Mouse (Mus musculus) megakaryocyte-erythroid progenitor cell, adult 5 weeks (primary cell): Measurements from ENCODE around the gene Sh3gl1. TPM values are rescaled to one million over a fixed set of nuclear protein-coding genes. Genes with fewer than 3 reads are reported as not detected.

ENCODE experiments used
- polyA plus RNA-seq: library from polyadenylated mRNA; stranded (reverse); fragments of >175 nt; gene quantifications from 2 replicates; pipeline ENCODE4 v1.2.3, GENCODE M21; 2012

Sh3gl1 gene
- 88.5 and 88.9 TPM in 2 replicates for polyA plus RNA-seq

DNA sequence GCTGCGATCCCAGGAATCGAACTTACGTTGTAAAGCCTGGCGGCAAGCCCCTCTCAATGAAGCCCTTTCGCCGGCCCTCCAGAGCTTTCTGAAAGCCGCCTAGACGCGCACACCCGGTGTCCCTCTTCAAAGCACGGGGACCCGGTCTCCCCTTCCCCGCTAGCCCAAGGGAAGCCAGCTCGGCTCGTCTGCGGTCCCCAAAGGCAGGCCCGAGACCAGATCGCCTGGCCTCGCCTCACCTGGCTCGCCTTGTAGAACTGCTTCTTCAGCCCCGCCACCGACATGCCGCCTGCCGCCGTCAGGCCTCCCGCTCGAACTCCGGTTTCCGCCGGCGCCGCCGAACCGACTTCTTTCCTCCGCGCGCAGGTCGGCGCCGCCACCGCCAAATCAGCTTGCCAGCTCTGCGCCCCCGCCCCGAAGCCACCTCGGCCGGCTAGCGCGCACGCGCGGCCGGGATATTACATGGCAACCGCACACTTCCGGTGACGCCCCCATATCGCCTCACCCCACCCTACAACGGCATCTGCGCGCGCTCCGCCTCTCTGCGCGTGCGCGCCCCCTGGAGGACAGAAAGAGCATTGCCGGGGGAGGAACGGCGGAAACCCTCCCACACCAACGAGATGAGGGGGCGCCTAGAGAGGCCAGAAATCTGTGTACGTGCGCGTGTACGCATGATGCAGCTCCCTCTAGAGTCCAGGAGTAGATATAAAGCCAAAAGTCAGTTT lies at the start of gene Sh3gl1:
Gene Sh3gl1 (minus strand): TSS at position 460 of the 725 bp plus-strand sequence.

DNA sequence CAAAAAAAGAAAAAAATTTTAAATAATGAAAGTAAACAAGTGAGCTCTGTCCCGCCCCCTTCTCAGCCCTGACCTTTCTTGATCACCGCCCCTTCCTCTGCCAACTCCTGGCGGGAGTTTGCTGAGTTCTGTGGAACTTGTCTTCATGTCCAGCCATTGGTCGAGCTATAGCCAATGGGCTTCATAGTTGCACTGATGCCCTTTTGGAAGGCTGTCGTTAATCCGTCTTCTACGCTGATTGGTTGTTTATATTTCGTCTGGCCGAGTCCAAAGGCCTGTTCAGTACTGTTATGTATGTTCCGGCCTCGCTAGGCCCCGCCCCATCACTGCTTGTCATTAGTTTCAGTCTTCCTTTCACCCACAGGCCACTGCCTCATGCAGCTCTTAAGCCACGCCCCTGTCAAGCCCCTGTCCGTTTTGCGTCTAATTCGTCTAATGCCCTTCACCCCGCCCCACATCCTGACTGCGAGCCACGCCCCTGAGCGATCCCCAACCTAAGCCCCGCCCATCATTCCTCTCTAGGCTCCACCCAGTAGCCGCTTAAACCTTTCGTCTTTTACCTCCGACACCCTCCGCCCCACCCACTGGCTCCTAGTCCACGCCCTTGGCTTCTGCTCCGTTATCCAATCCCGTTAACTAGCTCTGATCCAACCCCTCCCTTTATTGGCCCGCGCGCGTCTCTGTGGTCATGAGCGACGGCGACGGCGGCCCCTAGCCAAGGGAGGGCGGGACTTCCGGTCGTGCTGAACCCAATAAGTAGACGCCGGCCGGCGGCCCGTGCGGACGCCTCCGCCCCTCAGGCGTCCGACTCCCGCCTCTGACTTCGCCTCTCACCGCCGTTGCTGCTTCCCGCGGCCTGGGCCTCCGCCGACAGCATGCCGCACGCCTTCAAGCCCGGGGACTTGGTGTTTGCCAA lies 42.7 kb upstream of the Sh3gl1 start, which contains the start of gene Hdgfl2:
Gene Hdgfl2 (plus strand): TSS at position 755 of the 916 bp plus-strand sequence.

DNA sequence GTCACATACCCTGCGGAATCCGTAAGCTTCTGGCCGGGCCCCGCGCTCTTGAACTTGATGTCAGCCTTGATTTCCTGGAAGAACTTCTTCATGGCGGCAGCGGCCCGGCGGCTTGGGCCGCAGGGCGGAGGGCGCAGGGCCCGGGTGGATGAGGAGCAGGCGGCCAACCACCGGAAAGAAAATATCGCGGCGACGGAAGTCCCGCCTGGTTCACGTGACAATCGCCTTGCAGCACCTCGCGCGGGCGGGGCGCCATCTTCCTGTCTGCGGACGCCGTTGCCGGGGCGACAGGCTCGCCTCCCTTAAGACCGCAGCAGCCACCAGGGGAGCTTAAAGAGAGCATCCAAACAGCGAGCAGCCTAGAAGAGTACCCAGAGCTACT lies 38.4 kb upstream of the Sh3gl1 start, which contains the start of gene Ubxn6:
Gene Ubxn6 (minus strand): TSS at position 202 of the 382 bp plus-strand sequence.

DNA sequence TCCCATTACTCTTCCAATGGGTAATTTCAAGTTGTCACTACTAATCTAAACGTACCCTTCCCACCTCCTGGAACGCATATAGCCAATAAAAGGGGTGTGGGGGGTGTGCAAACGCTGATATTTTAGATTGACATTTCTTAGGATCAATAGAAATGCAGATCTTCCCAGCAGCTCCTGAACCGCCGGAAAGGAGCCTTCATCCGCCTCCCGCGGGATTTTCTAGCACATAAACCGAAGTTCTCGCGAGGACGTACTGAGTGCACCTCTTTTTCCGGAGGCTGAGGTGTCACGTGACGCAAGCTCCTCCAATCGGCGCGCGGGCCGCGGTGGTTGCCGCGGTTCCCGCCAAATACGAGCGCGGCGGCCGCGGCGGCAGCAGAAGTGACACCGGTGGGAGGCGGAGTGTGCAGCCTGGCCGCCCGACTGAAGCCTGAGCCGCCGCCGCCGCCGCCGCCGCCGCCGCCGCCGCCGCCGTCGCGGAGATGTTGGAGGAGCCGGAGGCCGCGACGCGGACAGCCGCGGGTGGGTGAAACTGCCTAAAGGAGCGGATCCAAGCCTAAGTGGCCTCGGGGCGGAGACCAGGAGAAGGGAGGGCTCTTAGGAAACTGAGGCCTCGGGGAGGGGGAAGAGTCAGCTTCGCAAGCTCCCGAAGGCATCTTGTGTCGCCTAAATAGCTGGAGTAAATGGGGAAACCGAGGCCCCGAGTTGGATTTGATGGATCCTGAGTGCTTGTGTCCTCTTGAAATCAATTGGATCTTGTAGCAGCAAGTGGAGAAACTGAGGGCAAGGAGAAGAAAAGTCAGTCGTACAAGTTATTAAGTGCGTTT lies 3.8 kb upstream of the Sh3gl1 start, which contains the start of gene Chaf1a:
Gene Chaf1a (plus strand): TSS at position 410 of the 827 bp plus-strand sequence.

DNA sequence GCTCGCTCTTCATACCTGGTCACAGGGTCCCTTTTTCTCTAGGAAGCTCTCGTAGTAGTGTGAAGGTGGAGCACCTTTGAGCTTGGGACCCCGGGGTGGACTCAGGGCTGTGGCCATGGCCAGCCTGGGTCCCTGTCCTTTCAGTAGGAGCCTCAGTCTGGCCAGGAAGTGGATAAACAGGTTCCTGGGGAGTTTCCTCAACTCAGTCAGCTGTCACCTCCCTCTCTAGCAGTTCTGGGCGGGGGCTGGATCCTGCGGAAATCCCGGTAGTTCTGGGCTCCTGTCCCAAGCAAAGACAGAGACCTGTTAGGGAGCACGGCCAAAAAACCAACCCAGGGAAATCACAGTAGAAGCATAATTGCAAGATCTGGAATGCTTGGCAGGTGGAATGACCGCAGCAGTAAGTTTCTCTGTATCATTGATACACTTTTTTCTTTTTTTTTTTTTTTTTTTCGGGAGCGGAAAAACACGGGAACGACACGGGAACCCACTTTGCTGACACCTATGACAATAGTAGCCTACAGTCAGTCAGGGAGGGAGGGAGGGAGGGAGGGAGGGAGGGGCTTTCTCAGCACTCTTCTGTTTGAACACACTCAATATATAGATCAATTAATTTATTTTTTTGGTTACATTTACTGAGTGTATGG lies 30.9 kb downstream of the Sh3gl1 start, which contains the start of the genes Stap2 and Mpnd:
Gene Stap2 (minus strand): TSS at position 170 of the 647 bp plus-strand sequence.
Gene Mpnd (plus strand): TSS at position 297 of the 647 bp plus-strand sequence.

DNA sequence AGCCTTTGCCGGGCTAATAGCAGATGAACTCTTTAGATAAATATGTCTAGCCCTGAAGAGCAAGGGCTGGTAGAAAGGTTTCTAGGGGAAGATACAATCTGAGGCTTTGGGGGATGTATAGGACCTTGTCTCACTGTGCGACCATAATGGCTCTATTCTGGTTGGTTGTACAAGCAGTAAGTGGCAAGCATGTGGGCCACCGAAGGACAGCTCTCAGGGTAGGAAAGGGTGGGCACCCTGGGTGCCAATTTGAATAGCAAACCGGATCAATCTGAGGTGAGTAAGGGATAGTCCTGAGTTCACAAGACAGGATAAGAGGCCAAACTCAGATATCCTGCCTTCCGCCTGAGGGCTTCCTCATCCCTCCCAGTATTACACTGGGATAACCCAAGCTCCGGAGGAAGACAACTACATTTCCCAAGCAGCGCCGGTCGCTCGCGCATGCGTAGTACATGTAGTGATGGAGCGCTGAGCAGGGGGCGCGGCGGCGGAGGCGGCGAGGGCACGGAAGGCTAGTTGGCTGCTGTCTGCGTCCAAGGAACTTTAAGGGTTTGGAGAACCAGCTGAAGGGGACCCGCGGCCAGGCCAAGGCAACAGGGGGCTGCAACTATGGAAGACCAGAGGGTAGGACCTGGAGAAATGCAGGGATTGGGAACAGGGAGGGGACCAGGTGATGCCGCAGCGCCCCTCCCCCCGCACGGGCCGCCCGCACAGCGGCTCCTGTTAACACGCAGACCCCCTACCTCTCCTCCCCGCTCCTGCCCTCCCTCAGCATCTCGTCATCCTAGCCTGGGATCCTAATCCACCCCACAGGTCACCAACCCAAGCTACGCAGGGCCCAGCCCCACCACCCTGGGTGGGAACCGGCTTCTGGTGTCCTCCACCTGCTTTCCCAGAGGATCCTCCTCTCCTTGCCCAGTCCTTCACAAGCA lies 50.1 kb downstream of the Sh3gl1 start, which contains the start of gene Fsd1:
Gene Fsd1 (plus strand): TSS at position 480 of the 932 bp plus-strand sequence.

DNA sequence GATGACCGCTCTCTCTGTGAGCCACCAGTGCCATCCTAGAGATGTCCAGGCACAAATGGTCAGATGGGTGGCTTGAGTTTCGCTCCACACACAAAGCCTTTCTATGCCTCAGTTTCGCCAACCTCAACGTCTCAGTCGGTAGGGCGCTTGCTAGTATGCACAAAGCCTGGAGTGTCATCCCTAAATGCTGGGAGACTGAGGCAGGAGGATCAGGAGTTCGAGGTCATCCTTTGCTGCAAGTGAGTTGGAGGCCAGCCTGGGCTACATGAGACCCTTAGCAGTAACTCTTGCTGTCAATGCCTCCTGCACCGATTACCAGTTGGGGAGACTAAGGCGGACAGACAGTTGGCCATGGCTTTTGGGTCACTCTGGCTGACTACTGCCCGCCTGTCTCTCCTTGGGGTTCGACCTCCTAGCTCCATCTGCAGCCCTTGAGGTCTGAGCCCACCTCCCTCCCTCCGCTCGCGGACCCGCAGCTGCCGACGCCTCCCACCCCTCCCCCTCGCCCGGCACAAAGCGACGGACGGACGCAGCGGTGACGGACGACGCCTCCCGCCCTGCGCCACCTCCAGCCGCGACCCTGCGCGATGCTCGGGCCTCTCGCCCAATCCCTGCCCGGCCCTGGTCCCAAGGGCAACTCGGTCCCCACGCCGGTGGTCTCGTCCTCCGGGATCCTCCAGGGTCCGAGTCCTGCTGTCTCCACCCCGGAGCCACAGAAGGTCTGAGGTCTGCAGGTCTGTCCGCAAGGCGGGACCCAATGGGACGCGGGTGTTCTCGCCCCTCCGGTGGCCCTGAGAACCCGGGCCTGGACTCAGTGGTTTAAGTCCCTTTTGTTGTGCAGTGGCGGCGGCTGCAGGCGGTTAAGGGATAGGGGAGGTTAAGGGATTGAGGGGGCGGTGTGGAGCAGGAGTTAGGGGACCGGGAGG lies 66.2 kb downstream of the Sh3gl1 start, which contains the start of gene Shd:
Gene Shd (plus strand): TSS at position 502 of the 926 bp plus-strand sequence.

Other genes starting within 250 kb of the Sh3gl1 start
- 0.62 and 0.73 TPM in 2 replicates for gene Zfp119a, start 157.7 kb downstream of the Sh3gl1 start, polyA plus RNA-seq
- 2.9 and 3.5 TPM in 2 replicates for gene Zfp959, start 144.5 kb downstream of the Sh3gl1 start, polyA plus RNA-seq
- gene Zfp119b, start 87.1 kb downstream of the Sh3gl1 start, polyA plus RNA-seq = 0.31 and 0.32 TPM in 2 replicates
- gene Ebi3, start 84.0 kb downstream of the Sh3gl1 start, polyA plus RNA-seq = 52.3 and 76.6 TPM in 2 replicates
- gene Yju2, start 77.5 kb downstream of the Sh3gl1 start, polyA plus RNA-seq = 33.2 and 44.4 TPM in 2 replicates
- gene Shd, start 66.2 kb downstream of the Sh3gl1 start, polyA plus RNA-seq = 2.6 and 6.5 TPM in 2 replicates
- 0.13 TPM in 1 of 2 replicates, not detected in the other for gene Fsd1, start 50.1 kb downstream of the Sh3gl1 start, polyA plus RNA-seq
- 0.18 and 0.47 TPM in 2 replicates for gene Stap2, start 31.1 kb downstream of the Sh3gl1 start, polyA plus RNA-seq
- gene Mpnd, start 30.9 kb downstream of the Sh3gl1 start, polyA plus RNA-seq = 73.3 and 76.8 TPM in 2 replicates
- 52.5 and 116 TPM in 2 replicates for gene Chaf1a, start 3.8 kb upstream of the Sh3gl1 start, polyA plus RNA-seq
- gene Ubxn6, start 38.4 kb upstream of the Sh3gl1 start, polyA plus RNA-seq = 44.5 and 52.3 TPM in 2 replicates
- gene Hdgfl2, start 43.0 kb upstream of the Sh3gl1 start, polyA plus RNA-seq = 200 and 292 TPM in 2 replicates
- gene Plin4, start 73.2 kb upstream of the Sh3gl1 start, polyA plus RNA-seq = 0.02 TPM in 1 of 2 replicates, not detected in the other
- gene Plin5, start 81.0 kb upstream of the Sh3gl1 start, polyA plus RNA-seq = not detected in 2 replicates
- 42.7 and 91.2 TPM in 2 replicates for gene Lrg1, start 85.4 kb upstream of the Sh3gl1 start, polyA plus RNA-seq
- 14.5 and 22.4 TPM in 2 replicates for gene Sema6b, start 103.7 kb upstream of the Sh3gl1 start, polyA plus RNA-seq
- 0.96 and 1.1 TPM in 2 replicates for gene Tnfaip8l1, start 125.8 kb upstream of the Sh3gl1 start, polyA plus RNA-seq
- 46.7 and 52.3 TPM in 2 replicates for gene Mydgf, start 147.3 kb upstream of the Sh3gl1 start, polyA plus RNA-seq
- 87.7 and 105 TPM in 2 replicates for gene Dpp9, start 182.3 kb upstream of the Sh3gl1 start, polyA plus RNA-seq
- 13.8 and 16.5 TPM in 2 replicates for gene Fem1a, start 220.2 kb upstream of the Sh3gl1 start, polyA plus RNA-seq
- gene Ticam1, start 240.2 kb upstream of the Sh3gl1 start, polyA plus RNA-seq = 12.2 and 16.1 TPM in 2 replicates